Mouse (Mus musculus) cerebellum, adult 2 months (tissue): Measurements from ENCODE around the gene Csnk1g1. TPM values are rescaled to one million over a fixed set of nuclear protein-coding genes. Genes with fewer than 3 reads are reported as not detected.

Source experiments
- DNase-seq, 2 experiments: peaks; one replicate each; pipeline ENCODE4 v3.0.0; 2021
- H3K27ac ChIP-seq: fragments of 200-500 bp; 2 replicates; pipeline ENCODE4 v1.5.1; 2012; ENCODE audit warnings: low read length, control low read depth, inconsistent platforms; ENCODE audit not compliant: insufficient read depth
- H3K27me3 ChIP-seq: fragments of 200-500 bp; 2 replicates; pipeline ENCODE4 v1.6.1; 2012; ENCODE audit warnings: inconsistent platforms, mild to moderate bottlenecking, low read length, moderate library complexity; ENCODE audit not compliant: control insufficient read depth, insufficient read depth
- H3K4me1 ChIP-seq: fragments of 200-500 bp; 2 replicates; pipeline ENCODE4 v1.6.1; 2011; ENCODE audit warnings: low read length; ENCODE audit not compliant: control insufficient read depth, insufficient read depth
- H3K4me3 ChIP-seq: fragments of 200-500 bp; replicated peaks from 2 replicates; pipeline ENCODE3; 2011; ENCODE audit warnings: mild to moderate bottlenecking, low read depth, low read length, control low read depth; ENCODE audit not compliant: insufficient read depth
- CTCF ChIP-seq: fragments of 200-500 bp; IDR thresholded peaks from 2 replicates; pipeline ENCODE4 v1.5.1; 2011; ENCODE audit warnings: low read depth, mild to moderate bottlenecking, control low read depth, low read length, moderate library complexity, borderline replicate concordance; ENCODE audit not compliant: insufficient read depth
- POLR2A ChIP-seq: fragments of 200-500 bp; IDR thresholded peaks from 2 replicates; pipeline ENCODE4 v1.6.1; 2011; ENCODE audit warnings: low read length, control low read depth, borderline replicate concordance; ENCODE audit not compliant: insufficient read depth
- WGBS: fragments of 180-500 bp; shearing (Covaris S2); methylation state at CpG from one replicate; pipeline ENCODE4 v1.1.7; 2018; 5-methylcytosine and 5-hydroxymethylcytosine counted together
- polyA plus RNA-seq: library from polyadenylated mRNA; depleted of rRNA; stranded (reverse); fragments of >200 nt; gene quantifications from 2 replicates; pipeline ENCODE4 v1.2.3, GENCODE M21; 2012; rRNA removed

Csnk1g1 gene
- polyA plus RNA-seq, 1 experiment: 21.9 TPM

DNA sequence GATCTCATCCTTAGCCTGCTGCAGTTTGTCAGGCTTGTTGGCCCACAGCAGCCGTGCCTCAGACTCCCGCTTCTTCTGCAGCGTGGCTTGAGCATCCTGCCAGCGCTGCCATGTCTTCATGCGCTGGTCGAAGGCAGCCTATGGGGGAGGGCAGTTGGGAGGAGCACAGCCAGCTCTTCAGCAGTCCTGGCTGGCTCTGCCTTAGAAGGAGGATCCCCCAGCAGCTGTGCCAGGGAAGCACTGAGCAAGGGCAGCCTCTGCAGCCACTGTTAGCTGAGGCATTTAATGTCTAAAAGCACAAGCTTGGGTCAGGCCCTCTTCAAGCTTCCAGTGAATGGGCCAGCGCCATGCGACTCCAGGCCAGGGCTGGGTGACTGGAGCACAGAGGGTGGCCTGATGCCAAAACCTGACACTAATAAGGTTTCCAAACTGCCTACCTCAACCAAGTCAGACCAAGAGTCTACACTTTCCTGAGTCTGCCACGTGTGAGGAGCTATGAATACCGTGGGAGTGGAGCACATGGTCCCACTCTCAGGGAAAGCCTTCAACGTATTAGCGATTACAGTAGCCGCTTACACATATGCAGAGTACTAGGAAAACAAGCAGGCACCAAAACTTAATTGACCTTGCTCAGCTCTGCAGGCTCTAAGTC is 182.0 kb downstream of the Csnk1g1 start:
- Histone ChIP-seq H3K27me3 (no peaks in the 10 kb centered on the region), H3K4me3 (no peak overlapping the region), H3K4me1 (no peaks in the 10 kb centered on the region), H3K27ac (no peak overlapping the region)
- no peak for DNase-seq
- no peak for TF ChIP-seq CTCF
- TF ChIP-seq POLR2A: no peak
- WGBS: 62% methylated on average over 13 of the region's 13 CpGs

DNA sequence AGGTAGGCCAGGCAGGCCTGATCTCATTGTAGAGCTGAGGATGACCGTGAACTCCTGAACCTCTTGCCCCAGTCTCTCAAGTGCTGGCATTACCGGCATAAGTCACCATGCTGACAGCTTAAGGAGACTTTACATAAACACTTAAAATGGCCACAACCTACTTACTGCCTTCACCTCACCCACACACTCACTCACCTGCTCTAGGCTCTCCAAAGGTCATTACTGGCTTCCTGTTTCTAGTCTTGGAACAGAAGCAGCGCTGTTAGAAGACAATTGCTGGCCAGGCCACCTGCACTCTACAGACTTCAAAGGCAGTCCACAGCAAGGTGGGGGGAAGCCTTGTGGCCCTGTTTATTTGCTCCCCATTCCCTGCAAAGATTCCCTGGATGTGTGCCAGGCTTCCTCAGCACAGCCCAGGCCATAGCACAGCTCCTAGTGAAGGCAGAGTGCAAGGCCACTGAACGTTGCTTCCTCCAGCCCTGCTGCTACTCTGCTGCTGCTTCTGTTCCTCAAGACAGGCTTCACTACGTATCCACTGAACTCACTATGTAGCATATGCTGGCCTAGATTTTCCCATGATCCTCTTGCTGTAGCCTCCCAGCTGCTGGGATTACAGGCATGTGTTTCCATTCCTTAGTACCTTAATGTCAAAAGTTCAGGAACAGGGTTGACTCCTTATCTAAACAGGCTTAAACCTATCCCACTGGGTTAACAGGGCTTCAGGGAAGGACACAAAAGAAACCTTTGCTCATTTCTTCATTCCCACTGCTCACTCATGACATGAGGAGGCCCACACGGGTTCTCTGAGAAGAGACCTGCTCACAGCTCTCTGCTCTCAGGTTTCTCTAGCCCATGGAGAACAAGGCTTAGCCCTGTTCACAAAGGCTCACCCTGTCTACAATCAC is 182.9 kb downstream of the Csnk1g1 start:
- no peak overlapping the region for H3K4me3 ChIP-seq
- H3K4me1 ChIP-seq: no peaks in the 10 kb centered on the region
- no peak for DNase-seq
- no peaks in the 10 kb centered on the region for H3K27me3 ChIP-seq
- WGBS: 73% methylated on average over 6 of the region's 6 CpGs
- TF ChIP-seq CTCF (no peak), POLR2A (no peak)
- no peak overlapping the region for H3K27ac ChIP-seq

DNA sequence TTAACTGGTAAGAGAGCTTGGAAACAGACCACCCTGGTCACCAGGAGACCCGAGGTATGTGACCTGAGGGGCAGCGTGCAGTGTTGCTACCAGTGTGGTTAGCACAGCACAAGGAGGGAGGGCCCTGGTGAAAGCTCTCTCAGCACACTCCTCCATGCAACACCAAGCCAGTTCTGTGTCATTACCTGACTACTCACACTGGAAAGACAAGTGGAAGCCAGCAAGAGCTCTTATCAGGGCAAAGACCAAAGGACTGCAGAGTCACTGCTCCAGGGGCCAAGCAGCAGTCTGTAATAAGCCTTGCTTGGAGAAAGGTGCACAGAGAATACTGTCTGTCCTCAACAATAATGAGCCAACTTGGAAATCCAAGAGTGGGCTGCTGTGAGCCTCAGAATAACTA is 183.9 kb downstream of the Csnk1g1 start:
- H3K4me1 ChIP-seq: no peaks in the 10 kb centered on the region
- WGBS: 84% methylated on average over 2 of the region's 2 CpGs
- no peak overlapping the region for H3K27ac ChIP-seq
- TF ChIP-seq POLR2A: no peak
- no peak for TF ChIP-seq CTCF
- H3K27me3 ChIP-seq: no peaks in the 10 kb centered on the region
- no peak overlapping the region for H3K4me3 ChIP-seq
- no peak for DNase-seq

Other genes with a start within 250 kb of the Csnk1g1 start
- 218 and 230 TPM in 2 replicates for gene Oaz2, start 240.9 kb upstream of the Csnk1g1 start, polyA plus RNA-seq
- gene Zfp609, start 81.4 kb upstream of the Csnk1g1 start, polyA plus RNA-seq: 19.2 and 23.2 TPM in 2 replicates
- gene Pclaf, start 18.7 kb upstream of the Csnk1g1 start, polyA plus RNA-seq: 0.13 and 0.29 TPM in 2 replicates
- 20.4 and 24.5 TPM in 2 replicates for gene Trip4, start 130 bp upstream of the Csnk1g1 start, polyA plus RNA-seq
- gene Ppib, start 151.3 kb downstream of the Csnk1g1 start, polyA plus RNA-seq: 223 and 230 TPM in 2 replicates
- gene Snx22, start 160.8 kb downstream of the Csnk1g1 start, polyA plus RNA-seq: 8.8 and 9.7 TPM in 2 replicates
- gene Snx1, start 217.7 kb downstream of the Csnk1g1 start, polyA plus RNA-seq: 111 and 121 TPM in 2 replicates
- 24.3 and 25.9 TPM in 2 replicates for gene Ciao2a, start 217.7 kb downstream of the Csnk1g1 start, polyA plus RNA-seq
- 3.6 and 3.8 TPM in 2 replicates for gene Dapk2, start 249.3 kb downstream of the Csnk1g1 start, polyA plus RNA-seq